Mouse (Mus musculus): Measurements from ENCODE around the gene Pappa2. TPM values are rescaled to one million over a fixed set of nuclear protein-coding genes. Genes with fewer than 3 reads are reported as not detected.

Gene Pappa2
- total and polyA plus RNA-seq, 3 experiments = 0.09 to 0.47 (median 0.12) TPM

- intact Hi-C loops (cut with DNase I) = no loop called here
- no peak for DNase-seq
- Histone ChIP-seq H3K79me2 (replicated peaks; ENCODE audit: control insufficient read depth, insufficient read depth, low read length) (no peaks in the 10 kb centered on the region), H3K27me3 (ENCODE audit: control insufficient read depth, insufficient read depth, low read length) (no peaks in the 10 kb centered on the region), H3K4me1 (ENCODE audit: control insufficient read depth, insufficient read depth, low read length) (no peaks in the 10 kb centered on the region; the same call in 1 of the 2 replicates), H3K9ac (ENCODE audit: low read depth, low read length) (no peak overlapping the region), H3K4me3 (no peak overlapping the region), H3K36me3 (ENCODE audit: control insufficient read depth, insufficient read depth, low read length) (no peaks in the 10 kb centered on the region), H3K27ac (no peak overlapping the region)
- WGBS = 55% methylated on average over 4 of the region's 4 CpGs
- TF ChIP-seq POLR2A (IDR thresholded peaks at IDR 0.05; ENCODE audit: insufficient read depth, low read depth, low read length) (no peak), CTCF (IDR thresholded peaks at IDR 0.05) (no peak), EP300 (IDR thresholded peaks at IDR 0.05; ENCODE audit: insufficient read depth, low read depth, low read length) (no peak)
Measured at GRCm38 (mm10) chr1:158944936-158945335, 35.4 kb downstream of the Pappa2 start.

GRCm38 (mm10) chr1:158942864-158943263, 37.4 kb downstream of the Pappa2 start:
- TF ChIP-seq POLR2A (IDR thresholded peaks at IDR 0.05; ENCODE audit: insufficient read depth, low read depth, low read length) (no peak), CTCF (IDR thresholded peaks at IDR 0.05) (no peak), EP300 (IDR thresholded peaks at IDR 0.05; ENCODE audit: insufficient read depth, low read depth, low read length) (no peak)
- Histone ChIP-seq H3K4me1 (ENCODE audit: control insufficient read depth, insufficient read depth, low read length) (no peaks in the 10 kb centered on the region), H3K27ac (no peak overlapping the region), H3K36me3 (ENCODE audit: control insufficient read depth, insufficient read depth, low read length) (no peaks in the 10 kb centered on the region), H3K79me2 (replicated peaks; ENCODE audit: control insufficient read depth, insufficient read depth, low read length) (no peaks in the 10 kb centered on the region), H3K27me3 (ENCODE audit: control insufficient read depth, insufficient read depth, low read length) (no peaks in the 10 kb centered on the region), H3K9ac (ENCODE audit: low read depth, low read length) (no peak overlapping the region), H3K4me3 (no peak overlapping the region)
- WGBS = 60% methylated on average over 3 of the region's 3 CpGs
- DNase-seq = no peak
- intact Hi-C loops (cut with DNase I) = no loop called here

- 87% methylated on average over 3 of the region's 3 CpGs for WGBS
- DNase-seq = no peak
- H3K4me1 ChIP-seq (ENCODE audit: control insufficient read depth, insufficient read depth, low read length) = no peaks in the 10 kb centered on the region
- no peak overlapping the region for H3K9ac ChIP-seq (ENCODE audit: low read depth, low read length)
- no peak overlapping the region for H3K4me3 ChIP-seq
- TF ChIP-seq CTCF (IDR thresholded peaks at IDR 0.05) (no peak), POLR2A (IDR thresholded peaks at IDR 0.05; ENCODE audit: insufficient read depth, low read depth, low read length) (no peak), EP300 (IDR thresholded peaks at IDR 0.05; ENCODE audit: insufficient read depth, low read depth, low read length) (no peak)
- no peak overlapping the region for H3K27ac ChIP-seq
- no peaks in the 10 kb centered on the region for H3K27me3 ChIP-seq (ENCODE audit: control insufficient read depth, insufficient read depth, low read length)
- no peaks in the 10 kb centered on the region for H3K36me3 ChIP-seq (ENCODE audit: control insufficient read depth, insufficient read depth, low read length)
- intact Hi-C loops (cut with DNase I) = no loop called here
- no peaks in the 10 kb centered on the region for H3K79me2 ChIP-seq (replicated peaks; ENCODE audit: control insufficient read depth, insufficient read depth, low read length)
Measured at GRCm38 (mm10) chr1:158940966-158941365, 39.3 kb downstream of the Pappa2 start.

GRCm38 (mm10) chr1:158934447-158934846, 45.8 kb downstream of the Pappa2 start:
- Histone ChIP-seq H3K27me3 (ENCODE audit: control insufficient read depth, insufficient read depth, low read length) (no peaks in the 10 kb centered on the region), H3K36me3 (ENCODE audit: control insufficient read depth, insufficient read depth, low read length) (no peaks in the 10 kb centered on the region), H3K4me3 (no peak overlapping the region), H3K9ac (ENCODE audit: low read depth, low read length) (no peak overlapping the region), H3K27ac (no peak overlapping the region), H3K4me1 (ENCODE audit: control insufficient read depth, insufficient read depth, low read length) (no peaks in the 10 kb centered on the region), H3K79me2 (replicated peaks; ENCODE audit: control insufficient read depth, insufficient read depth, low read length) (no peaks in the 10 kb centered on the region)
- intact Hi-C loops (cut with DNase I) = no loop called here
- WGBS = 90% methylated on average over 3 of the region's 3 CpGs
- TF ChIP-seq EP300 (IDR thresholded peaks at IDR 0.05; ENCODE audit: insufficient read depth, low read depth, low read length) = no peak
- no peak for DNase-seq

GRCm38 (mm10) chr1:158931202-158931827, 49.0 kb downstream of the Pappa2 start:
- intact Hi-C loops (cut with DNase I) = no loop called here
- Histone ChIP-seq H3K4me3 (no peak overlapping the region), H3K27ac (no peak overlapping the region), H3K27me3 (ENCODE audit: control insufficient read depth, insufficient read depth, low read length) (no peaks in the 10 kb centered on the region), H3K36me3 (ENCODE audit: control insufficient read depth, insufficient read depth, low read length) (no peaks in the 10 kb centered on the region), H3K9ac (ENCODE audit: low read depth, low read length) (no peak overlapping the region), H3K4me1 (ENCODE audit: control insufficient read depth, insufficient read depth, low read length) (no peaks in the 10 kb centered on the region), H3K79me2 (replicated peaks; ENCODE audit: control insufficient read depth, insufficient read depth, low read length) (no peaks in the 10 kb centered on the region)
- 91% methylated on average over 6 of the region's 6 CpGs for WGBS
- no peak for TF ChIP-seq CTCF (IDR thresholded peaks at IDR 0.05)
- TF ChIP-seq EP300 (IDR thresholded peaks at IDR 0.05; ENCODE audit: insufficient read depth, low read depth, low read length) = no peak
- TF ChIP-seq POLR2A (IDR thresholded peaks at IDR 0.05; ENCODE audit: insufficient read depth, low read depth, low read length) = no peak
- no peak for DNase-seq

- Histone ChIP-seq H3K27me3 (ENCODE audit: control insufficient read depth, insufficient read depth, low read length) (no peaks in the 10 kb centered on the region), H3K27ac (no peak overlapping the region), H3K79me2 (replicated peaks; ENCODE audit: control insufficient read depth, insufficient read depth, low read length) (no peaks in the 10 kb centered on the region), H3K4me3 (no peak overlapping the region), H3K4me1 (ENCODE audit: control insufficient read depth, insufficient read depth, low read length) (no peaks in the 10 kb centered on the region), H3K9ac (ENCODE audit: low read depth, low read length) (no peak overlapping the region), H3K36me3 (ENCODE audit: control insufficient read depth, insufficient read depth, low read length) (no peaks in the 10 kb centered on the region)
- no peak for DNase-seq
- intact Hi-C loops (cut with DNase I) = no loop called here
- WGBS = 71% methylated on average over 3 of the region's 3 CpGs
- TF ChIP-seq CTCF (IDR thresholded peaks at IDR 0.05) (no peak), POLR2A (IDR thresholded peaks at IDR 0.05; ENCODE audit: insufficient read depth, low read depth, low read length) (no peak), EP300 (IDR thresholded peaks at IDR 0.05; ENCODE audit: insufficient read depth, low read depth, low read length) (no peak)
Measured at GRCm38 (mm10) chr1:158929369-158929768, 50.9 kb downstream of the Pappa2 start.

Measured in heart, adult 2 months (tissue).